Mouse (Mus musculus): Measurements from ENCODE around the gene Grk3. TPM values are rescaled to one million over a fixed set of nuclear protein-coding genes. Genes with fewer than 3 reads are reported as not detected.
A peak's percentile ranks its signal among the peaks of the same experiment; 100 is the strongest.

The Grk3 gene
- total RNA-seq (2021) = 10 to 100 TPM; 71.1 to 83.1 TPM
- long read RNA-seq, experiment 1, full-length matches to known transcripts = 36 of 78 reads
- long read RNA-seq, experiment 1, partial matches to known transcripts = 2 of 78 reads
- long read RNA-seq, experiment 1, other reads (novel, unspliced or antisense) = 40 of 78 reads
- long read RNA-seq, experiment 2, full-length matches to known transcripts = 16 of 35 reads
- long read RNA-seq, experiment 2, partial matches to known transcripts = 1 of 35 reads
- long read RNA-seq, experiment 2, other reads (novel, unspliced or antisense) = 18 of 35 reads

DNA sequence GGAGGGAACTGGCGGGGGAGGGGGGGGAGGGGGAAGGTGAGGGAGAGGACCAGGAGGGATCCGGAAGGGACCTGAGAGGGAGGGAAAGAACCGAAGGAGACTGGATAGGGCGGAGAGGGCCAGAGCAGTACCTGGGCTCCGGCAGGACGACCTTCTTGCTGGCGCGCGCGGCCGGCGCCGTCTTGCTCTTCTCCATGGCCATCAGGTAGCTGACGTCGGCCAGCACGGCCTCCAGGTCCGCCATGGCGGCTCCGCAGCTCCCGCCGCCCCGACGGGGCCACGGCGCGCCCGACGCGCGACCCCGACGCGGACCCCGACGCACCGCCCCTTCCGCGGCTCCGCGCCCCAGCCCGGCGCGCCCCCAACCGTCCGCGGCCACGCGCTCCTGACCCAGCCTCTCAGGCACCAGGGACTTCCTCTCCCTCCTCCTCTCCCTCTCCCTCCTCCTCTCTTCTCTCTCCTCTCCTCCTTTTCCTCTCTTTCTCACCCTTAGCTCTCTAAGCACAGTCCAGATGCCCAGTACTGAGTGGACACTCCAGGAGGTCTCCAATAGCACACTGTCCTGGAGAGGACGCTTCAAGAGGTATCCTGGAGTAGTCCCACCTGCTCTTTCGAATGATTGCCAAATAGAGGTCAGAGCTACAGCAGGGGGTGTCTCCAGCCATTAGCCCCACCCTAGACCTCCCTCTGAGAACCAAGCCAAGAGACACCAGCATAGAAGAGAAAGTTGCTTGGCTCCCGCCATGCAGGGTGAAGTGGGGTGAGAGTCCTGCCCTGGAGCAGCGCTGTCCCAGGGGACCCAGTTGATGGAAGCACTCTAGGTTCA lies at the start of gene Grk3:
Grk3 (minus strand) TSS at position 556 of the 826 bp plus-strand sequence.
- DNase-seq (ENCODE audit: low spot score in 2 of 2) = peak; percentile 55 to 78

DNA sequence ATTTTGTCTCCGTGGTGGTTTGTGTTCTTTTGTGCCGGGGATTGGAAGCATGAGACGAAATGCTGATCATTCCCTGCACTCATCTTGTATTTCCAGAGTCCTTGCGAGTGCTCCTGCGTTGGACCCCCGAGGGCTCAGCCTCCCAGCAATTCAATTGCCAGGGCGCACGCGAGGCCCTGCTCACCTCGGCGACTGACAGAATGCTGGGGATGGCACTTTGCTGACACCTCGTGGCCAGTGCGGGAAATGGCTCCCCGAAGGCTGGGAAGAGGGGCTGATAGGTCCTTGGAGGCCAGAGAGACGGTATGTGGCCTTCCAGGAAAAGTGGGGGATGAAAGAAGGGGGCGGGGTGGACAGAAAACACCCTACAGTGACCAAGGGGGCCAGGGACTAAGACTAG lies 38.7 kb upstream of the Grk3 start:
- DNase-seq (ENCODE audit: low spot score in 2 of 2) = peak; percentile 83 to 87

DNA sequence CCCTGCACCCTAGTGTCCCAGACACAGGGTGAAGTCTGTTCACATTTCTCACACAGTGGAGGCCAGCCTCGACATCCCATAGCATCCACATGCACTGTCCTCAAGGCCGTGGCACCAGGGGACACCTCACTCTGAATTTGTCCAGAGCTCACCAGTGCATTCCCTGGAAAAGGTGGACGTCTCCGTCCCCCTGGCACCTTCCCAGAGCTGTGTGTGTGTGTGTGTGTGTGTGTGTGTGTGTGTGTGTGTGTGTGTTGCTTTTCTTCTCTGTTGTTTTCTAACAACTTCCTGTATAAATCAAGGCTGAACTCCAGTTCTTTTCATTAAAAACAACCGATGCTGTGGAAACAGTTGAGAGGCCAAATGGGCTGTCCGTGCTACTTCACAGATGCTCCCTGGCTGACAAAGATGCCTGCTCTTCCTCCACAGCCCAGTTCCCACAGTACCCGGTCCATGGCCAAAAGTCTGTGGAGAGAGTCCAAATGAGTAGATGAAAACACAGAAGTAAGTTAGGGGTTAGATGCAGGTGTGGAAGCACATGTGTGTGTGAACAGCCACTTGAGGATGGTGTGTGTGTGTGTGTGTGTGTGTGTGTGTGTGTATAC lies 35.1 kb upstream of the Grk3 start:
- DNase-seq (ENCODE audit: low spot score in 2 of 2) = no peak

DNA sequence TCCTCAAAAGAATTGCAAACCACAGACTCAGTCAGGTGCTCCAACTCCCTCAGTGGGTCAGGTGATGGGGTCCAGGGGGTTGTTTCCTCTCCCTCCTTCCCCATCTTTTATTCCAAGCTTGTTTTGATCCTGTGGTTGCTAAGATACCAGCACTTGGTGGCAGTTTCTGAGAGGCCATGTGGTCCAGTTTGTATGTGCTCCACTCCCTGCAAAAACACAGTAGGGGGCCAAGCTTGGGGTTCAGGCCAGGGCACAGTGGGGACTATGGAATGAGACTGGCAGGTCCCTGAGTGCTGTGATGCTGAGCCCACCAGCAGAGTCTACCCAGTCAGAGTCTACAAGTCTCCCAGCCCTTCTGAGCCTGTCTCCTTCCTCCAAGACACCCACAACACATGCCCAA lies 34.3 kb upstream of the Grk3 start:
- DNase-seq (ENCODE audit: low spot score in 2 of 2) = no peak

DNA sequence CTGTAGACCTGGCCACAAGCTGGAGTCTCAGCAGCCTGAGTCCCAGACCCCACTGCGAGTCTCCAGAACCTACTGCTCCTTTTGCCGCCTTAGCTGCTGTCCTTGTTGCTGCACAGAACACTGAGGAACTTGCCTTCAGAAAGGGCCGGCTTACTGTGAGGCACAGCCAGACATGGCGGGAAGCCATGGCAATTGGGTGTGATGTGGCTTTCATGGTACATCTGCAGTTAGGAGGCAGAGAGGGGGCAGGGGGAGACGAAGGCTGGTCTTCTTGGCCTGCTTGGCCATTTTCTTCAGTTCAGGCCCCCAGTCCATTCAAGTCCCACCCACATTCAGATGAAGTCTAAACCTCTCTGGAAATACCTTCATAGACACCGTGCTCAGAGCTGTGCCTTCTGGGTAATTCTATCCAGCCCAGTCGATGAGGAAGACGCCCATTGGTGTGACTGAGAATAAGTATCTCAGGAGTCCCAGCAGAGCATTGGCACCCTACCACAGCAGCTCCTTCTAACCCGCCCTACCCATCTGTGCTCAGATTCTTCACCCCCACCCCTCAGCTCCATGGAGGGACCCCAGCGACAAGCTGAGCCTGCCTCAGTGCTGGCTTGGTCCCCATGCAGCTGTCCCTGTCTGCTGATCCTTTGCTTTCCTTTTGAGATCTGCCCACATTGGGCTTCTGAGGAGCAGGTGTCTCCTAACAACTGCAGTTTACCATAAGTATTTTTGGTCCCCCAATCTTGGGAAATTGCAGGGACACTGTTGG lies 30.1 kb upstream of the Grk3 start:
- DNase-seq (ENCODE audit: low spot score in 2 of 2) = no peak

DNA sequence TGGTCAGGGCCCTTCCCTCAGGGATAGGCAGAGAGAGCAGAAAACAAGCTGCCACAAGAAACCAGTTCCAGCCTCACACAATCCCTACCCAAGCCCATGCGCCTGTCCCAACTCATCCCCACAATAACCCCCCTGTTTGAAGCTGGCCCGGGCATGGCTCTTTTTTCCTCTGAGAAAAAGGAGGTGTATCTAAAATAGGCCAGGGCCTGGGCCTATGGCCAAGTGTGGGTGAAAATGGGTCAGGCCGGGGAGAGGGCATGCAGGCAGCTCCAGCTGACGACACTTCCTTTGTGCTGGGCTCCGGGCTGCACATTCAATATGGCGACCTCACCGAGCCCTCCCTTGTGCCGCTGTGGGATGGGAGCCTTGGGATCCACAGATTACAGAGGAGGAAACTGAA lies 27.9 kb upstream of the Grk3 start:
- peak; percentile 38 to 50 for DNase-seq (ENCODE audit: low spot score in 2 of 2)

DNA sequence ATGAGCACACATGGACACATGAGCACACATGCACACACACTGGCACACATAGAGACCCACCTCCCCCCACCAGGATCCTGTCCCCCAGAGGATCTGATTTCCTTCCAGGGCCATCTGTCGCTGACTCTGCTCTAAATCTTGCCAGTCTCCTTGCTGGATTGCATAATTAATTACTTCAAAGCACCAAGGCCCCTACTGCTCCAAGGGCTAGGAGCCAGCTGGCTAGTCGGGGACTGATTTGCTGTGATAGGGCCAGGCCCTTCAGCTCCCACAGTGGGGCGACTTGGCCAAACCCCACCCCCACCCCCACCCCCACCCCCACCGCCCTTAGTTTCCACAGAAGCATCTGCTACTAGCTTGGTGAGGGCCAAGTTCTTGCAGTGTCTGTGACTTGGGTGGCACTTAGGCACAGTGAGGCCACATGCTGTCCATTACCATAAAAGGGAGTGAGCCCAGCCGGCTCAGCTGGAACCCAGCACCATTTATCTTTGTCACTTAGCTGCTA lies 26.0 kb upstream of the Grk3 start:
- DNase-seq (ENCODE audit: low spot score in 2 of 2) = peak; percentile 46 to 63

DNA sequence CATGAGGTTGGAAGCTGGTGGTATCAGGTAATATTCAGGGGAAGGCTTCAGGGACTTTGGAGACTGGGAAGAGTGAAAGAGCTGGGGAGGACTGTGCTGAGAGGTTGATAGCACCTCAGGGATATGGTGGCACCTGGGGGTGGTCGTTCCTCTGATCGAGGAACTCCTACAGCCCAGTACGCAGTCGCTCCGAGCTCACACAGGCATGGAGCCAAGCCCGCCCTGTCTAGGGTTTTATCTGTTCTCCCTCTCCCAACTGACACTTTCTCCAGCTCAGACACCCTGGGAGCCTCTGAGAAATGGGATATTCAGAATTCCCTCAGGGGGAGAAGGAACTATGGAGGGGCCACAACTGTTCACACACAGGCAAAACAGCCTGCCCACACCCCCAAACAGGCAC lies 25.2 kb upstream of the Grk3 start:
- DNase-seq (ENCODE audit: low spot score in 2 of 2) = peak; percentile 28 to 37

DNA sequence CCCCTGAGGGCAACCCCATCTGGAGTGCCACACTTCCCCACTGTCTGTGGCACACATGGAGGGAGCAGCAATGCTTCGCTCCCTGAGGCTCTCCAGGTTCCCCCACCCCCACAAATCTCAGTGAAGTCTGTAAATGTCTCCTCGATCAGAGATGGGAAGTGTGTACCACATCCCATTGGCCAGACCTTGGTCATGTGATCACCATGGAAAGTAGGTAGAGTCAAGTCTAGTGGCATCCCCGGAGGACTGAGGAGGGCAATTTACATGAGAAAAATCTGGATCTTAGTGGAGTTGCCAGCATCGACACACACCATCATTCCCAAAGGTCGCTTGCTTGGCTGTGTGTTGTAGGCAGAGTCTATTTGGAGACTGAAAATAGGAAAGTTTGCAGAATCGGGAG lies 23.0 kb upstream of the Grk3 start:
- no peak for DNase-seq (ENCODE audit: low spot score in 2 of 2)

DNA sequence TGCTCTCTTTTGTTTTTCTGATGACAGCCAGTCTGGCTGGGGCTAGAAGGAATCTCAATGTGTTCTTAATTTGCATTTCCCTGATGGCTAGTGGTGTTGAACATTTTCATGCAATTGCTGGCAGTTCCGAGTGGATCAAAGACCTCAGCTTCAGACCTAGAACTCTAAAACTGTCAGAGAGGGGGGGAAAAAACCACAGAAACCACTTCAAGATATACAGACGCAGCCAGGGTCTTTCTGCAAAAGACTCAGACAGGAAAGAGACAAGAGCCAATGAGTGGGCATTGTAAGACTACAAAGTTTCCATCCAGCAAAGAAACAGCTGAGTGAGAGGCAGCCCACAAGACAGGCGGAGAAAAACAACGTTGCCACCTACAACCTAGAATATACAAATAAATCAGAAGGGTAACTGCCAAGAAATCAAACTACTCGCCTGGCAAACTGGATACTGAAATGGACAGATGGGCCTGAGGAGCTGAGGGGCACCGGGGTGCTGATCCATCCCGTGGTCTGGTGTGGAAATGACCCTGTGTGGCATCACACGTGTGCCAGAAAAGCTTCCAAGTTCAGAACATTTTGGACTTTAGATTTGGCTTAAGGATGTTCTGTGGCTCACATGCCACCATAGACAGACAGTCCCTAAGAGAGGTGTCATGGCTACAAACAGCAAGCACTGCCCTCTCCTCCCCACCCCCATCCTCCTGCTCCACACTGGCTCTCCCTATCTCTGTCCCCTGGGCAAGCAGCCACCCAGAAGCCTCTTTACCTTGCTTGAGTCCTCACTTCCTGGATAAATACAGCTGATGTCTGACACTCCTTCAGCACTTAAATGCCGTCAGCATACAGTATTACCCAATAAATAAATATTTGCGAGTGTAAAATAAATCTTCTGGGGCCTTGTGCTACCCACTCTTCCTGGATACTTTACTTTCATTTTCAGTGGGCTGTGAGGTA lies 19.8 kb upstream of the Grk3 start:
- DNase-seq (ENCODE audit: low spot score in 2 of 2) = no peak

DNA sequence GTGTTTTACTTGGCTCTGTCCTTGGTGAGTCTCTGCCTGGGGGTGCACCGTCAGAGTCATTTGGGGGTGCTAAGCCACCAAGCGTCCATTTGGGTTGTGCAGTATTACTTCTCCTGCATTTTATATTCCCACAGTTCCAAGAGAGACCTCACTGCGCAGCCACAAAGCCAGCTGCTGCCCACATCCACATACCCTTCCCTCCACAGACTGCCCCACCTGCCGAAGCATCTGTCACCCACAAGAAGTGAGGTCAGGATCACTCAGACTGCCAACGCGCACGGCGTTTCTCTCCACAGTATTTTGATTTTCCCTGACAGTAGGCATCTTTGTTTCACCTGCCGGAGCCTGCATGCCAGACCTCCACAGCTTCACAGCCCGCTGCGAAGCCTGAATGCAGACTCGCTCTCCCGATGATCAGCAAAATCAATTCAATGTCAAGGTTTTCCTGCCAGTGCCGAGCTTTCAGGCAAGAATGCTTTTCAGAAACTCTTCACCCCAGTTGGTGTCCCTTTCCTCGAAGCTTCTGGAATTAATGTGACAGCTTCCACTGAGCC lies 15.7 kb upstream of the Grk3 start:
- DNase-seq (ENCODE audit: low spot score in 2 of 2) = no peak

DNA sequence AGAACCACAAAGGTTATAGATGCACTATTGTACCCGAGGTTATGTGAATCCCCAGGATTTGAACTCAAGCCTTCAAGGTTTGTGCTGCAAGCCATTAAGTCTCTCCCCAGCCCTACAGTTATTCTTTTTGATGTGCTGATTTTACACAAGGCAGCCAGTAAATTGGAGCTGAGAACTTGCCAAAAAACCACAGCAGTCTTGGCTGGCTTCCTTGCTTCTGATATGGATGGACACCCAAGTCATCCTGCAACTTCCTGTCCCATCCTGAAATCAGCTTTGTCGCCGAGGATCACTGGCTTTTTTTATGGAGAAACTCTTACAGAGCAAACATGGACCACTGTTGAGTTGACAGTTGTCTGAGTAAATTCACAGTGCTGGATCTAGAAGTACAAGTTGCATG lies 14.5 kb upstream of the Grk3 start:
- DNase-seq (ENCODE audit: low spot score in 2 of 2) = no peak

DNA sequence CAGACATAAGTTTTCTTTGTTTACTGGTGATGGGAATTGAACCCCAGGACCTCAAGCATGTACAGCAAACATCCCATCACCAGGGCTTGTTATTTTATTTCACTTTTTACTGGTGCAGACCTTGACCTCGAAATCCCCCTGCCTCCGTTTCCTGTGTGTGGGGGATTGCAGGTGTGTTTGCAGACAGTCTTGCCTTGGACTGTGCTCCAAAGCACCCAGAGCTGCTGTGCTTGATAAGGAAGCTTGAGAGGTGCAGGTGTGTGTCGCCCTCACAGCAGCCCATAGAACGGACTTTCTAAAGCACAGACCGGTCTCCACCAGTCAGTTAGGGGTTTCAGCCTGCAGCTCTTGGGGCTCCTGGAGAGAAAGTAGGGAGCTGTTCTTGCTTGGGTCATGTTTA lies 11.1 kb upstream of the Grk3 start:
- DNase-seq (ENCODE audit: low spot score in 2 of 2) = no peak

DNA sequence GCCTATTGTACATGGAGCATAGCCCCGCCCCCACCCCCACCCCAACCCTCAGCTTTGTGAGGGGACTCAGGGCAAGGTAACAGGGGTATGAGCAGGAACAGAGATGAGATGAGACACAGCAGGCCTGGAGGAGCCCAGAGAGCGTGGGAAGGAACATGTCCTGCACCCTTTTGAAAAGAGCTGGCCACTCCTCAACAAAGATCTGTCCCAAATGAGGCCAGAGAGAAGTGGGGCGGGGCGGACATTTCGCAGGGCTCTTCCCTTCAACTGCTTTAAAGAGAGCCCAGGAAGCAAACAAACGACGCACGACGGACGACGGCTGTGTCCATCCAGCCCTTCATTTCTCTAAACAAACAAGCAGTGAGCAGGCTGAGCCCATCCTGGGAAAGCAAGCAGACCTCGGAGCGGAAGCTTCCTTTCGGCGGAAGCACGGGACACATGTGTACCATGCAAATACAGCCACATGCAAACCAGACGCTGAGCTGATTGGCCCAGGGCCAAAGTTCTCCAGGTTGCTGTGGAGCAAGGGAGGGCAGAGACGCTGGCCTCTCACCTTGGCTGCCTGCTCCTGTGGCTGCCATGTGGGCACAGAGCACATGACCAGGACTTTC lies 8.7 kb upstream of the Grk3 start:
- DNase-seq (ENCODE audit: low spot score in 2 of 2) = no peak

DNA sequence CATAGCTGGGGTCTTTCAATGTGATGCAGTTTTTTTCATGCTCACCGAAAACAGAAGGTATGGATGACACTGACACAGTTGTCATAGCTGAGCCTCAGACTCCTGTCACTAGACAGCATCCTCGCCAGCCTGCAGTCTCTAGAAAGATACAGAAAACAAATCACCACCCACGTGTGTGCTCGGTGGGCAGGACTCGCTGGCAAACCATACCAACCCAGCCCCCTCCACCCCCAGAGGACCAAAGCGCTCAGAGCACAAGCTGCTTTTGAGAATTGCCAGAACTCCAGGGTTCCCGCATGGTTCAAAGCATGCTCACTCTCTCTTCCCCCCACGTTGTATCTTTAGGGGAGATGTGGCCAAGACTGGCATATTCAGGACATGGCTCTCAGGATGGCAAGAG lies 2.6 kb upstream of the Grk3 start:
- peak; percentile 50 to 79 for DNase-seq (ENCODE audit: low spot score in 2 of 2)

DNA sequence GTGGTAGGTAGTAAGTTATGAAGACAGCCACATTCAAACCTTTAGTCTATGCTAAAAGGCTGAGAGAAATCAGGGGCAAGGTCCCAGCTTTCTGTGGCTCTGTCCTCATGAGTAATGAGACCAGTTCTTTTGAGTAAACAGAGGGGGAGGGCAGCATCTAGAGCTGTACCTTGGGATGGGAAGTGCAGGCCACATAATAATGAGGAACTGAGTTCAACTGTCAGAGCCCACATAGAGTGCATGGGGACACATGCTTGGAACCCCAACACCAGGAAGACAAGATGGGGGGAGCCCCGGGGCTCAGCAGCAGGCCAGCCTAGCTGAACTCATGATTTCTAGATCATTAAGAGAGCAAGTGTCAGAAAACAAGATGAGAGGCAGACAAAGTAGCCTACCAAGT lies 1.4 kb upstream of the Grk3 start:
- no peak for DNase-seq (ENCODE audit: low spot score in 2 of 2)

DNA sequence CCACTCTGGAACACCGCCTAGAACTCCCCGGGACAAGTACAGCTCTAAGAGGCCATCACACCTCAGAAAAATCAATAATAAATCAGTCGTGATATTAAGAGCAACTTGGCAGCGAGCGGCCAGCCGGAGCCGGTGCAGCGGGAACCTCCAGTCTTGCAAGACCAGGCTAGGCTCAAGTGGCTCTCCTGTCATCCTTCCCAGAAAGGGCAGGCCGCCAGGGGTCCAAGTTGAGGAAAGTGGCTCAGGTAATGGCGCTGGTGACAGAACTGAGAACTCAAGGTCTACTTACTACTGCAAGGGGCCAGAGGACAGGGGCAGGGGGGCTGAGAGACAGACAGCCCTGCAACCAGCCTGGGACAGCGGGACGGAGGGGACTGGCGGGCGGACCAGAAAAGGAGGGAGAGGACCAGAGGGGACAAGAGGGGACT lies 769 bp downstream of the Grk3 start:
- DNase-seq (ENCODE audit: low spot score in 2 of 2) = peak in 1 of 2 experiments; percentile 46

DNA sequence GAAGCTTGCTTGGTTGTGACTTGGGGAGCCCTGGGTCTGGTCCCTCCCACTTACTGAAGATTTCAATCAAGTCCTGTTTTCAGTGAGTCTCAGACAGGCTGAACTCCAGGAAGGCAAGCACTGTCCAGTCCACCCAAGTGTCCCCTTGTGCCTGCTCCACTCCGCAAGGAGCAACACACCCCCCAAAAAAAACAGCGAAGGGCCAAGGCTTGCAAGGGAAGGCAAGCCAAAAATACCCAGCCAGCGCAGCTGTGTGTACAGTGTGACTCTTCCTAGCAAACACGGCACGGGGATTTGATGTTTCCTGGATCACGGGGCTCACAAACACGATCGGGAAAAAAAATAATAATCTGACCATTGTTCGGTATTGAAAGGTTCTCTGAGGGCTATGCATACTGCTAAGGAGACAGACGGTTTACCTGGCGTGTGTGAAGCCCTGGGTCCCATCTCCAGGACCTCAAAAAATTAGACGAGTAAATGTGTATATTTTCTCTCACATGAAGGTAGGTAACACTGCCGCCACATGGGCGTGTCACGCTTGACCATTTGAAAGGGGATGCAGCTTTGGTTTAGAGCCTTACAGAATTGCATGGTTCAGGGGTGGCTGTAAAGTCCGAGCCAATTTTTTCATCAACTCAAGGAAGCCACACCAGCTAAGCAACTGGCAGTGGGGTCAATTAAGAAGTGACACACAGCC lies 1.3 kb downstream of the Grk3 start:
- no peak for DNase-seq (ENCODE audit: low spot score in 2 of 2)

DNA sequence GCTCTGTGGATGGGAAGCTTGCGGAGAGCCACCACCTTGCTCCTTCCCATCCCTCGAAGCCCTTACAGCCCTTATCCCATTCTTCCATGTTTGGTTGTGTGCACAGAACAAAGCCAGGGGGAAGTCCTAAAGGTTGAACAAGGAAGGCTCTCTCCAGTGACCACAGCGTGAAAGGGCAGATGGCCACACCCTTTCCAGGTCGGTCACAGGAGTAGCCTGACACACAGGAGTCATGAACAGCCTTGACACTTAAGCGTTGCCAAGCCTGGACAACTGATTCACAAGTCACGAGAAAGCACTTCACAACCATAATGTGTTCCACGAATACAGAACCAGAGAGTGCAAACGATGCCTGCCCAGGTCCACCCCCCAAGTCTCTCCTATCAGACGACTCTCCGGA lies 3.7 kb downstream of the Grk3 start:
- DNase-seq (ENCODE audit: low spot score in 2 of 2) = no peak
